Mouse (Mus musculus): ENCODE measurements at regions not wholly inside any gene's neighbourhood (a gene's known extent, or its start where the extent isn't known, plus 50 kb on each side); places are given as distances from the start of the nearest gene placed in this dataset.

- TF ChIP-seq CTCF (IDR thresholded peaks at IDR 0.05; ENCODE audit: control insufficient read depth, insufficient read depth, insufficient read length) (no peak), USF1 (IDR thresholded peaks at IDR 0.05; ENCODE audit: low read depth) (no peak), MYOG (IDR thresholded peaks at IDR 0.05; ENCODE audit: control insufficient read depth, extremely low read depth, insufficient read length) (no peak)
These were observed 124.4 kb upstream of the Krtap11-1 start for GRCm38 (mm10) chr16:89695406-89695805.
